Mouse (Mus musculus) neural tube, embryonic 14.5 days (tissue): ENCODE measurements around the gene Il11ra2. TPM values are rescaled to one million over a fixed set of nuclear protein-coding genes. Genes with fewer than 3 reads are reported as not detected.
"Not testable (repeated sequence)": the region's sequence is repeated elsewhere in the genome, so short reads cannot be mapped to it uniquely, and the experiment has no call there.

Experiments
- ATAC-seq: fragments of 200-750 bp; cut with Nextera tagmentation; 2 replicates; pipeline ENCODE4 v1.8.0; 2017; ENCODE audit warnings: low read depth, mild to moderate bottlenecking, moderate TSS enrichment, moderate library complexity
- H3K27ac ChIP-seq: fragments of 300-500 bp; sonication (generic); 2 replicates; pipeline ENCODE4 v1.5.1; 2014; ENCODE audit warnings: low read depth, mild to moderate bottlenecking, control low read depth, low read length, moderate library complexity, mixed read lengths
- H3K27me3 ChIP-seq: fragments of 300-500 bp; sonication (generic); 2 replicates; pipeline ENCODE4 v1.6.1; 2014; ENCODE audit warnings: low read length; ENCODE audit not compliant: control insufficient read depth, insufficient read depth
- H3K36me3 ChIP-seq: fragments of 300-500 bp; sonication (generic); 2 replicates; pipeline ENCODE4 v1.6.1; 2014; ENCODE audit warnings: low read length, mixed read lengths; ENCODE audit not compliant: control insufficient read depth, insufficient read depth
- H3K4me1 ChIP-seq: fragments of 300-500 bp; sonication (generic); 2 replicates; pipeline ENCODE4 v1.6.1; 2014; ENCODE audit warnings: low read length; ENCODE audit not compliant: control insufficient read depth, insufficient read depth
- H3K4me2 ChIP-seq: fragments of 300-500 bp; sonication (generic); 2 replicates; pipeline ENCODE4 v1.6.1; 2014; ENCODE audit warnings: mild to moderate bottlenecking, low read depth, low read length, control low read depth
- H3K4me3 ChIP-seq: fragments of 300-500 bp; sonication (generic); 2 replicates; pipeline ENCODE4 v1.5.1; 2014; ENCODE audit warnings: low read depth, low read length, control low read depth, mixed read lengths
- H3K9ac ChIP-seq: fragments of 300-500 bp; sonication (generic); replicated peaks from 2 replicates; pipeline ENCODE4 v1.6.1; 2014; ENCODE audit warnings: low read depth, mild to moderate bottlenecking, control low read depth, low read length, mixed read lengths
- H3K9me3 ChIP-seq: fragments of 300-500 bp; sonication (generic); 2 replicates; pipeline ENCODE4 v1.6.1; 2016; ENCODE audit warnings: low read length; ENCODE audit not compliant: control insufficient read depth
- WGBS: fragments of 180-500 bp; shearing (Covaris S2); extraction: QIAGEN DNeasy Blood & Tissue Kit; methylation state at CpG from one replicate; pipeline ENCODE4 v1.1.7; 2014; 5-methylcytosine and 5-hydroxymethylcytosine counted together
- polyA plus RNA-seq: library from polyadenylated mRNA; unstranded; fragments of >200 nt; fragmentation: Nextera tagmentation; extraction: Ambion mirVana; gene quantifications from 2 replicates; pipeline ENCODE4 v1.2.1, GENCODE M21; 2014

Il11ra2 gene
- not detected in 2 replicates for polyA plus RNA-seq

DNA sequence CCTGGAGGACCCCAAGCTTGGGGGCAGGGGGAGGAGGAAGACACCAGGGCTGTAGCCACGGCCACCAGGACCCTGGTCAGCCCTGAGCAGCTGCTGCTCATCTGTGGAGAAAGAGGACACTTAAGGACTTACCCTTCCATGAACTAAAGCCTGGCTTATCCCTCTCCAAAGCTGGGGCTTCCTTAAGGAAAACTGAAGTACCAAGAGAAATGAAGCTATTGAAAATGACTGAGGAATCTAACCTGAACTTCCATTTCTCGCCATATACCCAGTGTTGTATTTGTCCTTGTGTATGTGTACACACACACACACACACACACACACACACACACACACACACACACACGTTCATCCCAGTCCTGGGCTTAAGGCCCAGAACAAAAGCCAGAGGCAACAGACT is at the start of gene Il11ra2:
Gene Il11ra2 (minus strand): TSS at position 101 of the 400 bp plus-strand sequence.
- H3K36me3 ChIP-seq, H3K9me3 ChIP-seq, H3K9ac ChIP-seq, ATAC-seq, H3K4me1 ChIP-seq, H3K4me3 ChIP-seq, H3K4me2 ChIP-seq, H3K27ac ChIP-seq, H3K27me3 ChIP-seq: not testable (repeated sequence)
- no CpG with 5 or more reads among the region's 3 CpGs for WGBS

DNA sequence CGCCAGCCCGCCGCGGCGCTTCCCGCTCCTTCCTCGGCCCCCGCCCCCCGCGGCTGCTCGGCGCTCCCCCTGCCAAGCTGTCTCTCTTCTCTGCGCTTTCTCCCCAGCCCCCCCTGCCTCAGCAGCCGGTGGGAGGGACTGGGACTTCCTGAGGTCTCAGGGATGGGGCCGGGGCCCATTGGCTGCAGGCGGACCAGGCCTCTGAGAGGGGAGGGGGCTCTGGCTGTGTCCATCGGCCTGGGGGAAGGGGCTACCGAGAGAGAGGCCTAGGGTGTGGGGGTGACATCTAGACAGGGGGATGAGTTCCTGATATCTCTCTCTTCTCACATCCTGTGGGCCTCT is 20.5 kb upstream of the Il11ra2 start:
- peak; percentile 76 for ATAC-seq
- not testable (repeated sequence) for H3K27me3 ChIP-seq, H3K9me3 ChIP-seq, H3K4me1 ChIP-seq, H3K4me2 ChIP-seq, H3K9ac ChIP-seq, H3K36me3 ChIP-seq, H3K4me3 ChIP-seq, H3K27ac ChIP-seq
- no CpG with 5 or more reads among the region's 18 CpGs for WGBS

DNA sequence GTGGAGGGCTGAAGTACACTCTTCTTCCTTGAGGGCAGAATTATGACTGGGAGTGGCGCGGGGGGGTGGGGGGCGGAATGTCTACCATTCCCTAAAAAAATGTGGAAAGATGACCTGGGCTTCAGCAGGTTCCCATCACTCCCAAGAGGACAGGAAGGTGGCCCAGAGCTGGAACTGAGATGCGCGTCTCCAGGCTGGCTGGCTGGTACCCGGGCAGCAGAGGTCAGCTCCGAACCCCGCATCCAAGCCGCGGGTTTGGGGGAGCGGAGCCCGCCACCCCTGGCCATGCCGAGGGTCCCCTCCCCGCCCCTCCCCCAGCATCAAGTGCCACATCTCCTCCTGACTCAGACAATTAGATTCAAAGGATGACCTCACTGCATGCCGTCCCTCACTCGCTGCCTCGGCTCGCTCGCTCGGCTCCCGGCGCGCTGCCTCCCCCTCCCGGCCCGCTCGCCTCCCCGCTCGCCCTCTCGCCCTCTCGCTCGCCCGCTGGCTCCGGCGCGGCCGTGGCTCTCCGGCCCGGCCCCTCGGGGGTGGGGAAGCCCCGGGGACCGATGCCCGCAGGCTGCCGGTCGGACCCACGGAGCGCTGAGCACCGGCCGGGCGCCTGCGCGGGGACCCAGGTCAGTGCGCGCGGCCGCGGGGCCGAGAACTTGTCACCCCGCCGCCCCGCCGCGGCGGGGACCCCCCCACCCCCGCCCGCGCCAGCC is 19.9 kb upstream of the Il11ra2 start:
- H3K9me3 ChIP-seq, H3K9ac ChIP-seq, H3K4me2 ChIP-seq, H3K4me1 ChIP-seq, H3K36me3 ChIP-seq, H3K27me3 ChIP-seq, H3K4me3 ChIP-seq, H3K27ac ChIP-seq: not testable (repeated sequence)
- ATAC-seq: peak; percentile 71
- WGBS: no CpG with 5 or more reads among the region's 66 CpGs

DNA sequence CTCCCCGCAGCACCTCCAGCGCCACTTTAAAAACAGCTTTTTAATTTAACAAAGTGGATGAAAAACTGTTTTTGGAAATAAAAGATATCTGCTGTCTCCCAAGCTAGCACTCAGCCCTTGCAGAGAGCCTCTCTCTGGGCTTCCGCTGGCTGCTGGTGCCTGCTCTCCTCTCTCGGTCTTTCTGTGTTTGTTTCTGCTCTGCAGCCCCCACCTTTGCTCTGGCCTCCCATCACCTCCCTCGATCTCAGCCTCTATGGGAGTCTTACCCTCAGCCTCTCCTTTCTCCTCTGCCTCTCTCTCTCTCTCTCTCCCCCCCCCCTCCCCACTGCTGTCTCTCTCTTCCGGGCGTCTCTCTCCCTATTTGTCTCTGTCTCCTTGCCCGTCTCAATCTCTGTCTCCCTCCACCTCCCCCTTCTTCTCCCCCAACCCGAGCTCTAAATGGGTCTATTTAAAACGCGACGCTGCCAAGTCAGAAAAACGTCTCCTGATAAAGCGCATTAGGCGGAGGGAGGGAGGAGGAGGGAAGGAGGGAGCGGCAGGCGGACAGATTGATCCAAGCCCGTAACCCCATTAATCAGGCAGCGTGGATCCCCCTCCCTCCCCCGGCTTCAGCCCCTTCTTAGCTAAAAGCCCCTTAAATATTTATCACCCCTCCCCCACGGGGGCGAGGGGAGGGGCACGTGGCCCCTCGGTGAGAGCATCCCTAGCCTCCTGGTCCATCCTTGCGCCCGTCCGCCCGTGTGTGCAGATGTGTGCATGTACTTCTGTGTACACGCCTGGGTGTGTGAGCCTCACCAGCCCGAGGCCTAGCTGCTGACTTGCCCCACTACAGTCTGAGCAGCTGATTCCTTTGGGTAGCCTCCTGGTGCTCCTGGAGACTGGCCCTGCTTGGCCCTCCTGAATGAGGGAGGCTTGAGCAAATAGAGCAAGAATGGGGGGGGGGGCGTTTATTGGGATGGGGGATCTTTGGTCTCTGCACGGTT is 19.0 kb upstream of the Il11ra2 start:
- WGBS: no CpG with 5 or more reads among the region's 32 CpGs
- ATAC-seq: peak; percentile 63; the same call in 1 of the 2 replicates

DNA sequence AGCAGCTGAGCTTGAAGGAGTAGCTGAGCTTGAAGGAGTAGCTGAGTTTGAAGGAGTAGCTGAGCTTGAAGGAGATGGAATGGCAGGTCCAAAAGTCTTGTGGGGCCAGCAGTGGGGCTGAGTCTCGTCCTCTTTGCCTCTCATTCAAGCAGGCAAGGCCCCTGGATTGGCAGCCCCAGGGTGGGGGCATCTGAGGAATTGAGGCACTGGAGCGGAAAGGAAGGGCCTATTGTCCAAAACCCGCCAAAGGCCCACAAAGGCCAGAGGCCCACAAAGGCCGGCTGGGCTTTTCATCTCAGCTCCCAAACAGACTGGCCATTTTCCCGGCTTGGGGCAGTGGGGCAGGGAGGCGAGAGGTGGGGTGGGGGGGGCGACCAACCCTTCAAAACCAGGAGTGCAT is 17.7 kb upstream of the Il11ra2 start:
- not testable (repeated sequence) for H3K9ac ChIP-seq, H3K4me2 ChIP-seq, H3K27ac ChIP-seq, H3K27me3 ChIP-seq, ATAC-seq, H3K36me3 ChIP-seq, H3K9me3 ChIP-seq, H3K4me1 ChIP-seq, H3K4me3 ChIP-seq
- no CpG with 5 or more reads among the region's 7 CpGs for WGBS

More for the DNA sequence above, 19.0 kb upstream of the Il11ra2 start:
- not testable (repeated sequence) for H3K9ac ChIP-seq, H3K36me3 ChIP-seq, H3K9me3 ChIP-seq, H3K27ac ChIP-seq, H3K4me1 ChIP-seq, H3K27me3 ChIP-seq, H3K4me3 ChIP-seq, H3K4me2 ChIP-seq

DNA sequence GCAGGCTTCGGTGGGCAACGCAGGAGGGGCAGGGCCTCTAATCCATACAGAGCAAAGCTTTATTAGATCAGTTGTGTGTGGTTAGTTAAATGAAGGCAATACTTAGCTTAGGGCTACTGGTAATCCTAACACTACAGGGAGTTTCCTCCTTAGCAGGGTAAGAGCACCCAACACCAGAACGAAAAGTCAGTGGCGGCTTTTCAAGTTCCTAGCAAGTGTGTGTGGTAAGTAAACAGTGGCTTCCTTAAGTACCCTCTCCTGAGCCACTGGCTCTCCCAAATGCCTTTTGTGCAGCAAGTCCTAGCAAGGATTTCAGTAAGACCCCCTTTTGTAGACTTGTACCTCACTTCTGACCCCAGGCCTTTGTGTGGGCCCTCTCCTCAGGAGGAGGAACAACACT is 13.7 kb upstream of the Il11ra2 start:
- not testable (repeated sequence) for H3K4me2 ChIP-seq, H3K36me3 ChIP-seq, H3K27ac ChIP-seq, H3K4me3 ChIP-seq, H3K9ac ChIP-seq, ATAC-seq, H3K27me3 ChIP-seq, H3K9me3 ChIP-seq, H3K4me1 ChIP-seq
- no CpG with 5 or more reads among the region's 4 CpGs for WGBS

DNA sequence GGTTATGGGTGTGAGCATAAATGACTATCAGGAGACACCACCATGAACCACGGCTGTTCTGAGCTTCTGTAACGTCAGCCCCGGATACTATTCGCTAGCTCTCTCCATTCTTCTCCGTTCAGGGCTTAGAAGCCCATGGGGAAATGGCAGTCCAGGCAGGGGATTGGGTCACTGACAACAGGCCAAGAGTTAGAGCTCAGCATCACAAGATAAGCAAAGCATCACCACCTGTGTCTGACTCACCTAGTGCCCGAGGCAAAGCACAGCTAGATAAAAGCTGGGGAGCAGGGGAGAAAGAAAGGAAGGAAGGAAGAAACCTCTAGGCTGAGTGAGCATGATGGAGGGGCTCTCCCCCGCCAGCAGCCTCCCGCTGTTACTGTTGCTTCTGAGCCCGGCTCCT is 6.7 kb downstream of the Il11ra2 start, which contains the start of gene Ccl27b:
Gene Ccl27b (plus strand): TSS at position 301 of the 400 bp plus-strand sequence.
- H3K4me3 ChIP-seq, H3K27me3 ChIP-seq, H3K4me1 ChIP-seq, ATAC-seq, H3K27ac ChIP-seq, H3K9ac ChIP-seq, H3K36me3 ChIP-seq, H3K4me2 ChIP-seq, H3K9me3 ChIP-seq: not testable (repeated sequence)
- WGBS: no CpG with 5 or more reads among the region's 9 CpGs

DNA sequence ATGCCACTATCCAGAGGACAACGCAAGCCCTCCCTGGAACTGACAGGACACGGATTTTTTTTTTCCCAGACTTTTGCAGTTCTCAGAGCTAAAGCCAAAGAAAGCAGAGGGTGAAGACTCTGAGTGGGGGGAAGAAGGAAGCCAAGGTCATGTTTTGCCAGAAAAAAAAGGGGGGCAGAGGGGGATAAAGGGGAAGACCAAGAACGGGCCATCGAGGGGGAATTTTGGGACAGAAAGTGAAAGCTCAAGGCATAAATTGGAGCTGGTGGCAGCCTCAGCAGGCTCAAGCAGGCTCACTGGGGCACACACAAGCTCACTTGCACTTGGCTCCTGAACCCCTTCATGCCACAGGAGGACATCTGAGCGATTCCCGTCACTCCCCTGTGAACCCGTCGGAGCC is 32.3 kb downstream of the Il11ra2 start, which contains the start of gene Gm2564:
Gene Gm2564 (plus strand): TSS at position 301 of the 400 bp plus-strand sequence.
- H3K27ac ChIP-seq, H3K36me3 ChIP-seq, H3K27me3 ChIP-seq, H3K4me3 ChIP-seq, H3K4me1 ChIP-seq, ATAC-seq, H3K9me3 ChIP-seq, H3K9ac ChIP-seq, H3K4me2 ChIP-seq: not testable (repeated sequence)
- WGBS: no CpG with 5 or more reads among the region's 8 CpGs

DNA sequence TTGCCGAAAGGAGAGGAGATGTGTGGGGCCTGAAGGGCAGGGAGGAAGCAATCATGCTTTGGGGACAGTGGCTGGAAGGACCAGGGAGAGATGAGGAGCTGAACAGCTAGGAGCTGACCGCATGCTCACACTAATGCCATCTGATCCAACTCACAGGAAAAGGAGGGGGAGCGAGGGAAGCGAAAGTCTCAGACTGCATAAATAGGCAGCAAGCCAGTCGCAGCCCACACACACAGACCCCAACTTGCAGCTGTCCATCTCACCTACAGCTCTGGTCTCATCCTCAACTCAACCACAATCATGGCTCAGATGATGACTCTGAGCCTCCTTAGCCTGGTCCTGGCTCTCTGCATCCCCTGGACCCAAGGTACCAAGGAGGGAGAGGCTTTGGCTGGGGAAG is 49.8 kb downstream of the Il11ra2 start, which contains the start of gene Gm10591:
Gene Gm10591 (plus strand): TSS at position 301 of the 400 bp plus-strand sequence.
- not testable (repeated sequence) for ATAC-seq, H3K27ac ChIP-seq
- no CpG with 5 or more reads among the region's 5 CpGs for WGBS

More for the DNA sequence above, 49.8 kb downstream of the Il11ra2 start, which contains the start of gene Gm10591:
- not testable (repeated sequence) for H3K4me3 ChIP-seq, H3K36me3 ChIP-seq, H3K27me3 ChIP-seq, H3K4me1 ChIP-seq, H3K9me3 ChIP-seq, H3K9ac ChIP-seq, H3K4me2 ChIP-seq
